Mouse (Mus musculus) monocyte, adult 5-6 weeks (primary cell): ENCODE measurements around the gene Tmem102. TPM values are rescaled to one million over a fixed set of nuclear protein-coding genes. Genes with fewer than 3 reads are reported as not detected.

ENCODE experiments used
- ATAC-seq: fragments of 153-309, 156-312 bp; replicated peaks from 2 replicates; pipeline ENCODE4 v1.8.0; 2017; ENCODE audit warnings: mild to moderate bottlenecking; ENCODE audit not compliant: low TSS enrichment, insufficient number of reproducible peaks, severe bottlenecking, poor library complexity, low FRiP score
- total RNA-seq: library from RNA; stranded (forward); fragments of 200-1000, 200-491, 200-594 nt; gene quantifications from 3 replicates; pipeline ENCODE4 v1.2.3, GENCODE M21; 2017

Tmem102 gene
- total RNA-seq, 1 experiment from 2014 or later = not detected

- no peak for ATAC-seq
These were observed 23.4 kb upstream of the Tmem102 start for GRCm38 (mm10) chr11:69828832-69829231.

- ATAC-seq = no peak
These were observed 18.0 kb upstream of the Tmem102 start for GRCm38 (mm10) chr11:69823456-69823855.

GRCm38 (mm10) chr11:69822080-69822479, 16.7 kb upstream of the Tmem102 start, which contains the start of gene Spem1:
Gene Spem1, minus strand, starts transcription at chr11:69822180.
- ATAC-seq = no peak

GRCm38 (mm10) chr11:69818871-69819270, 13.4 kb upstream of the Tmem102 start:
- ATAC-seq = no peak

- ATAC-seq = no peak
These were observed 12.9 kb upstream of the Tmem102 start, which contains the start of gene Spem2 for GRCm38 (mm10) chr11:69818365-69818764. Gene Spem2, minus strand, starts transcription at chr11:69818465.

- no peak for ATAC-seq
These were observed 11.1 kb upstream of the Tmem102 start for GRCm38 (mm10) chr11:69816520-69816919.

- no peak for ATAC-seq
These were observed 9.7 kb upstream of the Tmem102 start, which contains the start of gene Gm39566 for GRCm38 (mm10) chr11:69815155-69815554. Gene Gm39566, minus strand, starts transcription at chr11:69815298.

- ATAC-seq = no peak
These were observed 4.9 kb upstream of the Tmem102 start for GRCm38 (mm10) chr11:69810280-69810679.

- ATAC-seq = no peak
These were observed 2.2 kb upstream of the Tmem102 start for GRCm38 (mm10) chr11:69807641-69808040.

- ATAC-seq = no peak
These were observed 954 bp upstream of the Tmem102 start for GRCm38 (mm10) chr11:69806378-69806777.

- no peak for ATAC-seq
These were observed 828 bp downstream of the Tmem102 start for GRCm38 (mm10) chr11:69804652-69804940.

GRCm38 (mm10) chr11:69803786-69804651, 1.4 kb downstream of the Tmem102 start:
- ATAC-seq = peak; percentile 36

GRCm38 (mm10) chr11:69803328-69803727, 2.1 kb downstream of the Tmem102 start:
- ATAC-seq = no peak

- ATAC-seq = no peak
These were observed 2.7 kb downstream of the Tmem102 start for GRCm38 (mm10) chr11:69802648-69803105.

GRCm38 (mm10) chr11:69801379-69801977, 3.9 kb downstream of the Tmem102 start, which contains the start of gene Fgf11:
Gene Fgf11, minus strand, starts transcription at chr11:69801857.
- ATAC-seq = no peak

GRCm38 (mm10) chr11:69800392-69801197, 4.8 kb downstream of the Tmem102 start:
- ATAC-seq = no peak

- 0 out of 2 replicates have a peak, but pooled peaks have one; percentile 4 for ATAC-seq
These were observed 5.4 kb downstream of the Tmem102 start for GRCm38 (mm10) chr11:69800138-69800391.

- no peak for ATAC-seq
These were observed 5.9 kb downstream of the Tmem102 start for GRCm38 (mm10) chr11:69799394-69800137.

- no peak for ATAC-seq
These were observed 7.5 kb downstream of the Tmem102 start for GRCm38 (mm10) chr11:69797924-69798323.
